Mouse (Mus musculus): ENCODE results near the gene Msi2.

The Msi2 gene

GRCm38 (mm10) chr11:88443291-88443690 is 275.0 kb downstream of the Msi2 start:
- DNase-seq (ENCODE audit: low read depth): no peak

- DNase-seq (ENCODE audit: low read depth): no peak
Observed at GRCm38 (mm10) chr11:88441871-88442740, 276.2 kb downstream of the Msi2 start.

- DNase-seq (ENCODE audit: low read depth): no peak
Observed at GRCm38 (mm10) chr11:88438659-88439058, 279.7 kb downstream of the Msi2 start.

- DNase-seq (ENCODE audit: low read depth): no peak
Observed at GRCm38 (mm10) chr11:88436596-88436995, 281.7 kb downstream of the Msi2 start.

GRCm38 (mm10) chr11:88435543-88435942 is 282.8 kb downstream of the Msi2 start:
- no peak for DNase-seq (ENCODE audit: low read depth)

- DNase-seq (ENCODE audit: low read depth): no peak
Observed at GRCm38 (mm10) chr11:88431363-88432269, 286.7 kb downstream of the Msi2 start.

GRCm38 (mm10) chr11:88430292-88430691 is 288.0 kb downstream of the Msi2 start:
- no peak for DNase-seq (ENCODE audit: low read depth)

GRCm38 (mm10) chr11:88429680-88430079 is 288.6 kb downstream of the Msi2 start:
- DNase-seq (ENCODE audit: low read depth): no peak

GRCm38 (mm10) chr11:88425631-88426101 is 292.6 kb downstream of the Msi2 start:
- DNase-seq (ENCODE audit: low read depth): no peak

GRCm38 (mm10) chr11:88424034-88424767 is 294.1 kb downstream of the Msi2 start:
- no peak for DNase-seq (ENCODE audit: low read depth)

GRCm38 (mm10) chr11:88421057-88421578 is 297.2 kb downstream of the Msi2 start:
- no peak for DNase-seq (ENCODE audit: low read depth)

GRCm38 (mm10) chr11:88419657-88420366 is 298.5 kb downstream of the Msi2 start:
- DNase-seq (ENCODE audit: low read depth): no peak

GRCm38 (mm10) chr11:88419064-88419463 is 299.2 kb downstream of the Msi2 start:
- DNase-seq (ENCODE audit: low read depth): no peak

GRCm38 (mm10) chr11:88414157-88414870 is 304.0 kb downstream of the Msi2 start:
- no peak for DNase-seq (ENCODE audit: low read depth)

- no peak for DNase-seq (ENCODE audit: low read depth)
Observed at GRCm38 (mm10) chr11:88412423-88413094, 305.8 kb downstream of the Msi2 start.

- no peak for DNase-seq (ENCODE audit: low read depth)
Observed at GRCm38 (mm10) chr11:88408305-88408704, 310.0 kb downstream of the Msi2 start.

- DNase-seq (ENCODE audit: low read depth): no peak
Observed at GRCm38 (mm10) chr11:88406408-88406915, 311.9 kb downstream of the Msi2 start.

- DNase-seq (ENCODE audit: low read depth): no peak
Observed at GRCm38 (mm10) chr11:88404816-88405613, 313.3 kb downstream of the Msi2 start.

GRCm38 (mm10) chr11:88404247-88404677 is 314.1 kb downstream of the Msi2 start:
- no peak for DNase-seq (ENCODE audit: low read depth)
